Mouse (Mus musculus): ENCODE measurements around the gene Brat1.

The Brat1 gene

GRCm38 (mm10) chr5:140743706-140744131 lies 38.9 kb downstream of the Brat1 start:
- in situ Hi-C loops (cut with MseI, MboI): no loop called here

GRCm38 (mm10) chr5:140748425-140748824 lies 43.6 kb downstream of the Brat1 start:
- in situ Hi-C loops (cut with MseI, MboI): no loop called here

- in situ Hi-C loops (cut with MseI, MboI): no loop called here
These were observed 44.5 kb downstream of the Brat1 start for GRCm38 (mm10) chr5:140749062-140749875.

- in situ Hi-C loops (cut with MseI, MboI): no loop called here
These were observed 46.1 kb downstream of the Brat1 start for GRCm38 (mm10) chr5:140750925-140751324.

GRCm38 (mm10) chr5:140752041-140752440 lies 47.2 kb downstream of the Brat1 start:
- in situ Hi-C loops (cut with MseI, MboI): no loop called here

GRCm38 (mm10) chr5:140752639-140753038 lies 47.8 kb downstream of the Brat1 start:
- in situ Hi-C loops (cut with MseI, MboI): no loop called here

- in situ Hi-C loops (cut with MseI, MboI): no loop called here
These were observed 48.4 kb downstream of the Brat1 start for GRCm38 (mm10) chr5:140753223-140753622.

GRCm38 (mm10) chr5:140758864-140759263 lies 54.1 kb downstream of the Brat1 start:
- in situ Hi-C loops (cut with MseI, MboI): no loop called here

- in situ Hi-C loops (cut with MseI, MboI): no loop called here
These were observed 57.7 kb downstream of the Brat1 start for GRCm38 (mm10) chr5:140762540-140762939.

GRCm38 (mm10) chr5:140764921-140765613 lies 60.3 kb downstream of the Brat1 start:
- in situ Hi-C loops (cut with MseI, MboI): no loop called here

- in situ Hi-C loops (cut with MseI, MboI): no loop called here
These were observed 61.8 kb downstream of the Brat1 start for GRCm38 (mm10) chr5:140766566-140766965.

- in situ Hi-C loops (cut with MseI, MboI): no loop called here
These were observed 62.9 kb downstream of the Brat1 start for GRCm38 (mm10) chr5:140767704-140768141.

- in situ Hi-C loops (cut with MseI, MboI): no loop called here
These were observed 63.5 kb downstream of the Brat1 start for GRCm38 (mm10) chr5:140768333-140768732.
